Mouse (Mus musculus) layer of hippocampus, adult 2 months (tissue): Measurements from ENCODE around the gene Scamp4. TPM values are rescaled to one million over a fixed set of nuclear protein-coding genes. Genes with fewer than 3 reads are reported as not detected.
A peak's percentile ranks its signal among the peaks of the same experiment; 100 is the strongest.

ENCODE experiments used
- DNase-seq, 2 experiments: peaks; one replicate each; pipeline ENCODE4 v3.0.0; 2022; ENCODE audit warnings: low spot score in 2 of 2
- H3K27ac ChIP-seq: fragments of 200-600 bp; 2 replicates; pipeline ENCODE4 v1.8.1; 2022
- H3K4me3 ChIP-seq: fragments of 200-600 bp; 2 replicates; pipeline ENCODE4 v1.8.1; 2022; ENCODE audit warnings: mild to moderate bottlenecking
- CTCF ChIP-seq: fragments of 200-600 bp; conservative IDR thresholded peaks from 2 replicates; pipeline ENCODE4 v1.8.1; 2022; ENCODE audit warnings: antibody characterized with exemption, mild to moderate bottlenecking, moderate library complexity
- total RNA-seq, 2 experiments: library from RNA; stranded (reverse); gene quantifications; 2 replicates each; pipeline ENCODE4 v1.2.3; 2021

Gene Scamp4
- total RNA-seq, 2 experiments from 2014 or later = 42.9 to 43.1 TPM

DNA sequence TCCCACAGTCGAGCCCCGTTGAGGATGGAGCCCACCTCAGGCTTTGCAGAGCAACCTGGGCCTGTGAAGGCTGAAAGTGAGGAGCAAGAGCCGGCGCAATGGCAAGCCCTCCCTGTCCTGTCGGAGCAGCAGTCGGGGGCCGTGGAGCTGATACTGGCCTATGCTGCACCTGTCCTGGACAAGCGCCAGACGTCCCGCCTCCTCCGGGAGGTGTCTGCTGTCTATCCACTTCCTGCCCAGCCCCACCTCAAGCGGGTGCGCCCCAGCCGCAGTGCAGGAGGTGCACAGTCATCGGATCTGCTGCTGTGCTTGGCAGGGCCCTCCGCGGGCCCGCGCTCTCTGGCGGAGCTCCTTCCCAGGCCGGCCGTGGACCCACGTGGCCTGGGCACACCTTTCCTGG is 3.6 kb downstream of the Scamp4 start:
- H3K27ac ChIP-seq = no peak overlapping the region
- no peak for DNase-seq
- no peak for TF ChIP-seq CTCF
- no peak overlapping the region for H3K4me3 ChIP-seq

GRCm38 (mm10) chr10:80606737-80607350 is 4.2 kb downstream of the Scamp4 start:
- no peak for TF ChIP-seq CTCF
- DNase-seq = no peak
- Histone ChIP-seq H3K4me3 (no peak overlapping the region), H3K27ac (no peak overlapping the region)

DNA sequence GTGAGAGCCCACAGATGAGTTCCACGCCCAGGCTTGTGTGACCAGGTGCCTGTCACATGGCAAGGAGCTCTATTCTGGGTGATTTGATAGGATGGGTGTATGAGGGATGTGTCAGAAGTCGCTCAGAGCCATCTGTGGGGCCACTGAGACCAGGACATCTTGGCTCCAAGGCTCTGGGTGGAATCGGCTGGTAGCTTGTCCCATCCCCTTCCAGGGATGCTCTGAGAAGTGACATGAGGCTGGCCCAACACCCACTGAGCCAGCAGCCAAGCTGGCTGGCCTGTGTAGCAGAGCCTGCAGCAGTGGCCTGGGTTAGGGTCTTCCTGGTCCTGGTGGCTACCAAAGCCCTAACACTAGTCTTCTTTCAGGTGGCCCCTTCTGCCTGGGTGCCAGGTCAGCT is 5.8 kb downstream of the Scamp4 start:
- TF ChIP-seq CTCF = no peak
- H3K27ac ChIP-seq = no peak overlapping the region
- H3K4me3 ChIP-seq = no peak overlapping the region
- no peak for DNase-seq

DNA sequence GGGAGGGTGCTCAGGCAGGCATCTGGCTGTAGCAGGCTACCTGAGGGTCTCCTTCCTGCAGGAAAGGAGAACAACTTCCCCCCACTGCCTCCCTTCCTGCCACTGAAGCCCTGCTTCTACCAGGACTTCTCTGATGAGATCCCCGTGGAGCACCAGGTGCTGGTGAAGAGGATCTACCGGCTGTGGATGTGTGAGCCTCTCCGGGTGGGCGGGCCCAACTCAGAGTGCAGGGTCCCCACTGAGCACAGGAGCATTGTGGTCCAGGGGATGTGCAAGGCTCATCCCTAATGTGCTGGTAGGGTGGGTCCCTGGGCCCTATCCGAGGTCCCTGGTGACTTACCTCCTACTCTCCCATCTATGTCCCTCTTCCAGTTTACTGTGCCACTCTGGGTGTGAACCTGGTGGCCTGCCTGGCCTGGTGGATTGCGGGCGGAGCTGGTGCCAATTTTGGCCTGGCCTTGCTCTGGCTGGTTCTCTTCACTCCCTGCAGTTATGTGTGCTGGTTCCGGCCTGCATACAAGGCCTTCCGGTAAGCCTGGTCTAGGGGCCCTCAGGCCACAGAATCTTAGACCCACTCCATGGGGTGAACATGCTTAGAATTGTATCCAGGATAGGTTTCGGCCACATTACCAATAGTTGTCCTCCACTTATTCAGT is 6.7 kb downstream of the Scamp4 start:
- TF ChIP-seq CTCF = no peak
- DNase-seq = no peak
- H3K27ac ChIP-seq = no peak overlapping the region
- H3K4me3 ChIP-seq = no peak overlapping the region

- no peak overlapping the region for H3K4me3 ChIP-seq
- no peak overlapping the region for H3K27ac ChIP-seq
- DNase-seq = no peak
- TF ChIP-seq CTCF = no peak
Measured at GRCm38 (mm10) chr10:80610116-80610785, 7.6 kb downstream of the Scamp4 start.

- TF ChIP-seq CTCF = peak; percentile 92
- DNase-seq = peak in 1 of 2 experiments; percentile 48
- Histone ChIP-seq H3K27ac (no peak overlapping the region), H3K4me3 (no peak overlapping the region)
Measured at GRCm38 (mm10) chr10:80611024-80611423, 8.4 kb downstream of the Scamp4 start.

DNA sequence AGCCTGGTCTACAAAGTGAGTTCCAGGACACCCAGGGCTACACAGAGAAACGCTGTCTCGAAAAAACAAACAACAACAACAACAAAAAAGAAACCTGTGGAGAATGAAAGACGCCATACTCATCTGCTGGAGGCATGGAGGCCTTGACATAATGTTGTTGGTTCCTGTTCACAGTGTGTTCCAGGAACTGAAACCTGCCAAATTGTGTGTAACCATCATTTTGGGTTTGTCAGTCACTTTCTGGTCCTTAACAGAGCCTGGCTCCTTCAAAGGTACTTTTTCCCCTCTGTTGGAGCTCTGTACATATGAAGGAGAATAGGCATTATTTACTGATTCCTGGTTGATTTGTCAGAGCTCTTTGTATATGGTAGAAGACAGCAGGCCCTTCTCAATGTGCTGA is 9.2 kb downstream of the Scamp4 start:
- TF ChIP-seq CTCF = no peak
- H3K4me3 ChIP-seq = no peak overlapping the region
- no peak overlapping the region for H3K27ac ChIP-seq
- DNase-seq = no peak

DNA sequence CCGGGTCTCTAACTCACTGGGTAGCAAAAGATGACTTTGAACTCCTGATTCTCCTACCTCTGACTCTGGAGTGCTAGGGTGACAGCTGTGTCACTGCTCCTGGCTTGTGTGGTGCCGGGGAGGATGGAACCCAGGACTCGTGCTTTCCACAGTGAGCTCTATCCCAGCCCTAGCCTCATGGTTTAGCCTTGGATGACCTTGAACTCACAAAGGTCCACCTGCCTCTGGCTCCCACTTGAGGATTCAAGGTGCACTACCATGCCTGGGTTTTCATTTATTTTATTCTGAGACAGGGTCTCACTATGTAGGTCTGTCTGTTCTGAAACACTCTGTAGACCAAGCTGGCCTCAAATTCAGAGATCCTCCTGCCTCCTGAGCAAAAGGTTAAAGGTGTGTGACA is 11.1 kb downstream of the Scamp4 start:
- Histone ChIP-seq H3K4me3 (no peak overlapping the region), H3K27ac (no peak overlapping the region)
- TF ChIP-seq CTCF = 0 out of 2 replicates have a peak, but pooled peaks have one; percentile 9
- no peak for DNase-seq

DNA sequence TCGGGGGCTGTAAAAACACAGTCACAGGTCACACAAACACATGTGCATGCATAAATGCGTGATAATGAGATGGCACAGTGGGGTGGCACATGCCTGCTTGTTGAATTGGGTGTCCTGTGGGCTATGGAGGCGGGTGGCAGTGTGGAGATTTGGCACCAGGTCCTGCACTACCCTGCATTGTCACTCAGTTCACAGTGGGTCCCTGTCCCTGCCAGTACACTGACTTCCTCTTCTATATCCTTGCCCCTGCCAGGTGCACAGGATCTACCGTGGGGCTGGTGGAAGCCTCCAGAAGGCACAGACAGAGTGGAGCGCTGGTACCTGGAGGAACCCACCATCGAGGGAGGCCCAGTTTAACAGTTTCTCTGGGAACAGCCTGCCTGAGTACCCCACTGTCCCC is 11.7 kb downstream of the Scamp4 start:
- Histone ChIP-seq H3K27ac (no peak overlapping the region), H3K4me3 (no peak overlapping the region)
- no peak for TF ChIP-seq CTCF
- no peak for DNase-seq

DNA sequence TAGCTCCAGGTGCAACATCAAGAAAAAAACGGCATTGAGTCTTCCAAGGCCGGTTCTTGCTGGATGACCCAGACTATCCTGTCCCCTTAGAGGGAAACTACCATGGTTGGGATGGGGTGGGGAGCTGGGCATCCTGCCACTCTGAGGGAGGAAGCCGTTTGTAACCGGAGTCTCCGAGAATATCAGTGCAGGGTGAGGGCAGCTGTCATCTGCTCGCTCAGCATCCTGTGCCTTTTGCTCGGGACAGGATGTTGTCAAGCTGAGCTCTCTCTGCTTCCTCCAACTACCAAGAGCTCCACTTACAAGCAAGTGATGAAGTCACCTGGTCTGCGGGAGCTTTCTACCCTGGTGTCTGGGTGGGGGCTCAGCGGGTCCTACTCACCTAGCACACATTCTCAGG is 15.5 kb downstream of the Scamp4 start:
- TF ChIP-seq CTCF = no peak

DNA sequence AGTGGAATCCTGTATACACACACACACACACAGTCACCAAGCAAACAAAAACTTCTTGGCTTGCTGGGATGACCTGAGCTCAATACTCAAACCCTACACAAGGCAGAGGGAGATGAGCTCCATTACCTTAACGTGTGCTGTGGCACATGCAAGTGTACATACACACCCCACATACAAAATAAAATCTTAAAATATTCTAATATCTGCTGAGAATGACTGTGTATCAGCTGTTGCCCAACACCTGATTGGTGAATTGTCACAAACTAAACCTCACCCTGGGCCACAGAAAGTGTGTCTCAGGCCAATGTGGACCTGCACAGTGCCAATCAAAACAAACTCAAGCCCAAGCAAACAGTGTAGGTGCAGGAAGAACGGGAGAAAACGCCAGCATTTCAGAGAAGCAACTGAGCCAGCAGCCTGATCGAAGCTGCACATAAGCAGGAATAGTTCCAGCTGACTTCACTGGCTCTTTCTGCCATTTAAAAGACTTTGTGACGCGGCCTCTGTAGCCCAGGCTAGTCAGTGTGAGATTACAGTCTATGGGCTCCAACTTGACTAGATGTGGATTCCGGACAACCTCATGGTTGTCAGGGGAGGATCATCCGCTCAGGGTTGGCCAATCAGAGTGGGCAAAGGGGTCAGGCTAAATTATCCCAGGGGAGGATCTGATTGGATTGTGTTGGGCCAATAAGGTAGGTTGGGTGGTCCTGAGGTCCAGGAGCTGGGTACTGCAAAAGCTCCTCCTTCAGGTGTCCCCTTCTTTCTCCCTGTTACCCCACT is 17.0 kb downstream of the Scamp4 start:
- no peak for TF ChIP-seq CTCF
- Histone ChIP-seq H3K27ac (no peak overlapping the region), H3K4me3 (no peak overlapping the region)
- DNase-seq = no peak

More for the DNA sequence above, 15.5 kb downstream of the Scamp4 start:
- H3K27ac ChIP-seq = no peak overlapping the region
- H3K4me3 ChIP-seq = no peak overlapping the region
- DNase-seq = no peak

DNA sequence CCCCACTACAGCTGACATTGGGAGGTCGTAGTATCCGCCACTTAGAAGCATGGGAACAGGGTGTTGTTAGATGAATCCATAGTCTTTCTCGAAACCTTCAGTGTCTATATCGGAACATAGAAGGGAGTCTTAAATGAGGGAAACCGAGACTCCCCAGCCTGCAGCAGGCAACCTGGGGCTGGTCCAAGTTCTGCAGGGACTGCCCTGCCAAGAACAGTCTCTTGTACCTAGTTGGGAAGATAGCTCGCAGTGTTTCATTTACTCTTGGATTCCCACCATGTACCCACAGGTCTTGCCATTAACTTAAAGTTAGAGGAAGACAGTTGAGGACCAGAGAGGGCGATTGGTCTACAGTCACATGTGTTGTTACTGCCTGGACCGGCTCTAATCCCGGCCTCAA is 17.7 kb downstream of the Scamp4 start:
- TF ChIP-seq CTCF = no peak
- no peak for DNase-seq

More for the DNA sequence above, 17.7 kb downstream of the Scamp4 start:
- Histone ChIP-seq H3K27ac (no peak overlapping the region), H3K4me3 (no peak overlapping the region)
